Mouse (Mus musculus) spleen, postnatal 14 days (tissue): ENCODE results near the gene Ypel4.

Experiments
- DNase-seq, 2 experiments: peaks; one replicate each; pipeline ENCODE4 v3.0.0; 2021 to 2022; ENCODE audit warnings: low spot score in 2 of 2

Ypel4 gene

GRCm38 (mm10) chr2:84758542-84759127, 24.8 kb downstream of the Ypel4 start:
- no peak for DNase-seq

- DNase-seq = no peak
These were observed 26.9 kb downstream of the Ypel4 start for GRCm38 (mm10) chr2:84760777-84761176.

GRCm38 (mm10) chr2:84761309-84761708, 27.5 kb downstream of the Ypel4 start:
- DNase-seq = no peak

GRCm38 (mm10) chr2:84761840-84762239, 28.0 kb downstream of the Ypel4 start:
- no peak for DNase-seq

GRCm38 (mm10) chr2:84762295-84762694, 28.4 kb downstream of the Ypel4 start:
- no peak for DNase-seq

GRCm38 (mm10) chr2:84762818-84763217, 29.0 kb downstream of the Ypel4 start:
- no peak for DNase-seq

GRCm38 (mm10) chr2:84770501-84770900, 36.6 kb downstream of the Ypel4 start:
- no peak for DNase-seq

- DNase-seq = no peak
These were observed 38.6 kb downstream of the Ypel4 start for GRCm38 (mm10) chr2:84772454-84772853.

- DNase-seq = no peak
These were observed 39.3 kb downstream of the Ypel4 start for GRCm38 (mm10) chr2:84773195-84773594.

GRCm38 (mm10) chr2:84774751-84775150, 40.9 kb downstream of the Ypel4 start:
- DNase-seq = no peak

GRCm38 (mm10) chr2:84775241-84775640, 41.4 kb downstream of the Ypel4 start, which contains the start of gene Serping1:
Serping1 (minus strand) TSS chr2:84775444.
- DNase-seq = no peak

- no peak for DNase-seq
These were observed 41.8 kb downstream of the Ypel4 start for GRCm38 (mm10) chr2:84775665-84776064.

- DNase-seq = no peak
These were observed 43.8 kb downstream of the Ypel4 start for GRCm38 (mm10) chr2:84777706-84778105.

- no peak for DNase-seq
These were observed 45.4 kb downstream of the Ypel4 start for GRCm38 (mm10) chr2:84779210-84779609.

GRCm38 (mm10) chr2:84783315-84783714, 49.5 kb downstream of the Ypel4 start:
- DNase-seq = no peak

- no peak for DNase-seq
These were observed 50.1 kb downstream of the Ypel4 start for GRCm38 (mm10) chr2:84783840-84784566.
